Mouse (Mus musculus) limb, embryonic 10.5 days (tissue): ENCODE data around the gene Ubap1. TPM values are rescaled to one million over a fixed set of nuclear protein-coding genes. Genes with fewer than 3 reads are reported as not detected.
A peak's percentile ranks its signal among the peaks of the same experiment; 100 is the strongest.

ENCODE experiments used
- DNase-seq: peaks from one replicate; pipeline ENCODE4 v3.0.0-alpha.2; 2017; ENCODE audit warnings: low spot score
- H3K27ac ChIP-seq: fragments of 300-500 bp; sonication (generic); 2 replicates; pipeline ENCODE4 v1.5.1; 2016; ENCODE audit warnings: mild to moderate bottlenecking
- H3K27me3 ChIP-seq: fragments of 300-500 bp; sonication (generic); 2 replicates; pipeline ENCODE4 v1.6.1; 2016; ENCODE audit warnings: low read depth, mild to moderate bottlenecking; ENCODE audit not compliant: poor library complexity, severe bottlenecking
- H3K36me3 ChIP-seq: fragments of 300-500 bp; sonication (generic); 2 replicates; pipeline ENCODE4 v1.6.1; 2016; ENCODE audit warnings: mild to moderate bottlenecking, moderate library complexity
- H3K4me1 ChIP-seq: fragments of 300-500 bp; sonication (generic); 2 replicates; pipeline ENCODE4 v1.6.1; 2016
- H3K4me3 ChIP-seq: fragments of 300-500 bp; sonication (generic); 2 replicates; pipeline ENCODE4 v1.5.1; 2016; ENCODE audit warnings: mild to moderate bottlenecking, moderate library complexity
- H3K9me3 ChIP-seq: fragments of 300-500 bp; sonication (generic); replicated peaks from 2 replicates; pipeline ENCODE4 v1.6.1; 2016; ENCODE audit warnings: mild to moderate bottlenecking
- WGBS: fragments of 180-500 bp; shearing (Covaris S2); methylation state at CpG from one replicate; pipeline ENCODE4 v1.1.7; 2016; 5-methylcytosine and 5-hydroxymethylcytosine counted together
- polyA plus RNA-seq: library from polyadenylated mRNA; unstranded; fragments of >200 nt; fragmentation: Nextera tagmentation; extraction: Ambion mirVana; gene quantifications from 2 replicates; pipeline ENCODE4 v1.2.1, GENCODE M21; 2016

The Ubap1 gene
- polyA plus RNA-seq, 1 experiment from 2014 or later: 59.4 TPM

GRCm38 (mm10) chr4:41331085-41331484 lies 17.7 kb upstream of the Ubap1 start:
- no peaks in the 10 kb centered on the region for H3K9me3 ChIP-seq
- no peaks in the 10 kb centered on the region for H3K36me3 ChIP-seq
- H3K27ac ChIP-seq: no peak overlapping the region
- no peak for DNase-seq
- no peaks in the 10 kb centered on the region for H3K4me1 ChIP-seq
- 82% methylated on average over 3 of the region's 3 CpGs for WGBS
- H3K27me3 ChIP-seq: no peaks in the 10 kb centered on the region
- H3K4me3 ChIP-seq: no peak overlapping the region

- Histone ChIP-seq H3K4me1 (no peaks in the 10 kb centered on the region), H3K36me3 (no peaks in the 10 kb centered on the region), H3K4me3 (no peak overlapping the region), H3K27me3 (no peaks in the 10 kb centered on the region), H3K9me3 (no peaks in the 10 kb centered on the region), H3K27ac (no peak overlapping the region)
- 88% methylated on average over 9 of the region's 9 CpGs for WGBS
- DNase-seq: no peak
Observed at GRCm38 (mm10) chr4:41331698-41332421, 16.9 kb upstream of the Ubap1 start.

GRCm38 (mm10) chr4:41336546-41336945 lies 12.2 kb upstream of the Ubap1 start:
- Histone ChIP-seq H3K36me3 (no peaks in the 10 kb centered on the region), H3K4me3 (no peak overlapping the region), H3K9me3 (no peaks in the 10 kb centered on the region), H3K4me1 (no peaks in the 10 kb centered on the region), H3K27me3 (no peaks in the 10 kb centered on the region), H3K27ac (no peak overlapping the region)
- DNase-seq: no peak

GRCm38 (mm10) chr4:41340912-41341550 lies 7.8 kb upstream of the Ubap1 start:
- H3K27me3 ChIP-seq: no peaks in the 10 kb centered on the region
- WGBS: 79% methylated on average over 11 of the region's 11 CpGs
- H3K9me3 ChIP-seq: no peaks in the 10 kb centered on the region
- no peak overlapping the region for H3K27ac ChIP-seq
- DNase-seq: no peak
- H3K4me1 ChIP-seq: no peaks in the 10 kb centered on the region
- H3K4me3 ChIP-seq: no peak overlapping the region
- H3K36me3 ChIP-seq: no peaks in the 10 kb centered on the region

- Histone ChIP-seq H3K4me1 (peaks cover 13% of the 10 kb centered on the region; the same call in 1 of the 2 replicates), H3K4me3 (no peak overlapping the region), H3K36me3 (peaks cover 2% of the 10 kb centered on the region), H3K9me3 (no peaks in the 10 kb centered on the region), H3K27me3 (no peaks in the 10 kb centered on the region), H3K27ac (no peak overlapping the region)
- DNase-seq: no peak
- 73% methylated on average over 2 of the region's 2 CpGs for WGBS
Observed at GRCm38 (mm10) chr4:41346011-41346410, 2.8 kb upstream of the Ubap1 start.

- no peak overlapping the region for H3K27ac ChIP-seq
- DNase-seq: no peak
- peak overlapping the region; percentile 88; the same call in 1 of the 2 replicates for H3K4me3 ChIP-seq
- H3K36me3 ChIP-seq: peaks cover 20% of the 10 kb centered on the region
- WGBS: 68% methylated on average over 4 of the region's 5 CpGs
- no peaks in the 10 kb centered on the region for H3K27me3 ChIP-seq
- no peaks in the 10 kb centered on the region for H3K9me3 ChIP-seq
- peaks cover 13% of the 10 kb centered on the region; the same call in 1 of the 2 replicates for H3K4me1 ChIP-seq
Observed at GRCm38 (mm10) chr4:41347839-41348238, 957 bp upstream of the Ubap1 start.

- Histone ChIP-seq H3K36me3 (peaks cover 26% of the 10 kb centered on the region), H3K27me3 (no peaks in the 10 kb centered on the region), H3K9me3 (no peaks in the 10 kb centered on the region), H3K4me1 (peaks cover 13% of the 10 kb centered on the region; the same call in 1 of the 2 replicates), H3K4me3 (peak overlapping the region; percentile 88), H3K27ac (peak overlapping the region; percentile 95)
- 1% methylated on average over 28 of the region's 28 CpGs for WGBS
- DNase-seq: no peak
Observed at GRCm38 (mm10) chr4:41349199-41349591, 399 bp downstream of the Ubap1 start.

GRCm38 (mm10) chr4:41352758-41353157 lies 4.0 kb downstream of the Ubap1 start:
- Histone ChIP-seq H3K27ac (no peak overlapping the region), H3K9me3 (no peaks in the 10 kb centered on the region), H3K4me1 (peaks cover 12% of the 10 kb centered on the region; the same call in 1 of the 2 replicates), H3K36me3 (peaks cover 51% of the 10 kb centered on the region), H3K27me3 (no peaks in the 10 kb centered on the region), H3K4me3 (no peak overlapping the region)
- WGBS: 96% methylated on average over 4 of the region's 4 CpGs
- no peak for DNase-seq

GRCm38 (mm10) chr4:41353265-41353664 lies 4.5 kb downstream of the Ubap1 start:
- no peaks in the 10 kb centered on the region for H3K9me3 ChIP-seq
- no peaks in the 10 kb centered on the region for H3K27me3 ChIP-seq
- no peak overlapping the region for H3K27ac ChIP-seq
- no peak overlapping the region for H3K4me3 ChIP-seq
- peaks cover 53% of the 10 kb centered on the region for H3K36me3 ChIP-seq
- 96% methylated on average over 1 of the region's 1 CpGs for WGBS
- H3K4me1 ChIP-seq: peaks cover 7% of the 10 kb centered on the region; the same call in 1 of the 2 replicates
- no peak for DNase-seq

- whole genome bisulfite sequencing: 84% methylated on average over 2 of the region's 2 CpGs
- no peak overlapping the region for H3K27ac ChIP-seq
- H3K9me3 ChIP-seq: no peaks in the 10 kb centered on the region
- H3K27me3 ChIP-seq: no peaks in the 10 kb centered on the region
- H3K36me3 ChIP-seq: peaks cover 55% of the 10 kb centered on the region
- H3K4me3 ChIP-seq: no peak overlapping the region
- no peak for DNase-seq
- no peaks in the 10 kb centered on the region for H3K4me1 ChIP-seq
Observed at GRCm38 (mm10) chr4:41357154-41357553, 8.4 kb downstream of the Ubap1 start.

- H3K9me3 ChIP-seq: no peaks in the 10 kb centered on the region
- H3K4me3 ChIP-seq: no peak overlapping the region
- 96% methylated on average over 2 of the region's 2 CpGs for WGBS
- no peaks in the 10 kb centered on the region for H3K4me1 ChIP-seq
- H3K27me3 ChIP-seq: no peaks in the 10 kb centered on the region
- H3K27ac ChIP-seq: no peak overlapping the region
- DNase-seq: no peak
- H3K36me3 ChIP-seq: peaks cover 43% of the 10 kb centered on the region
Observed at GRCm38 (mm10) chr4:41358669-41359068, 9.9 kb downstream of the Ubap1 start.

- DNase-seq: no peak
- Histone ChIP-seq H3K36me3 (peaks cover 40% of the 10 kb centered on the region), H3K4me3 (no peak overlapping the region), H3K27ac (no peak overlapping the region), H3K9me3 (no peaks in the 10 kb centered on the region), H3K27me3 (no peaks in the 10 kb centered on the region), H3K4me1 (no peaks in the 10 kb centered on the region)
- WGBS: 93% methylated on average over 7 of the region's 7 CpGs
Observed at GRCm38 (mm10) chr4:41359358-41359757, 10.6 kb downstream of the Ubap1 start.

- no peak for DNase-seq
- Histone ChIP-seq H3K9me3 (no peaks in the 10 kb centered on the region), H3K27me3 (no peaks in the 10 kb centered on the region), H3K4me1 (no peaks in the 10 kb centered on the region), H3K4me3 (no peak overlapping the region), H3K27ac (no peak overlapping the region), H3K36me3 (peaks cover 23% of the 10 kb centered on the region)
- 92% methylated on average over 3 of the region's 3 CpGs for WGBS
Observed at GRCm38 (mm10) chr4:41361059-41361458, 12.3 kb downstream of the Ubap1 start.
